Mouse (Mus musculus) kidney, postnatal 0 days (tissue): Measurements from ENCODE around the gene Dhx32. TPM values are rescaled to one million over a fixed set of nuclear protein-coding genes. Genes with fewer than 3 reads are reported as not detected.

Experiments used
- ATAC-seq: fragments of 200-750 bp; cut with Nextera tagmentation; replicated peaks from 2 replicates; pipeline ENCODE4 v1.8.0; 2017; ENCODE audit warnings: low read depth, moderate number of reproducible peaks, moderate TSS enrichment, moderate library complexity; ENCODE audit not compliant: low FRiP score
- DNase-seq: peaks from one replicate; pipeline ENCODE4 v3.0.0-alpha.2; 2016; ENCODE audit warnings: low spot score
- H3K27ac ChIP-seq: fragments of 300-500 bp; sonication (generic); 2 replicates; pipeline ENCODE4 v1.5.1; 2014; ENCODE audit warnings: mild to moderate bottlenecking
- H3K27me3 ChIP-seq: fragments of 300-500 bp; sonication (generic); 2 replicates; pipeline ENCODE4 v1.6.1; 2014; ENCODE audit warnings: low read length, mixed read lengths; ENCODE audit not compliant: insufficient read depth
- H3K36me3 ChIP-seq: fragments of 300-500 bp; sonication (generic); 2 replicates; pipeline ENCODE4 v1.6.1; 2014; ENCODE audit warnings: low read length, mixed read lengths; ENCODE audit not compliant: insufficient read depth
- H3K4me1 ChIP-seq: fragments of 300-500 bp; sonication (generic); replicated peaks from 2 replicates; pipeline ENCODE4 v1.6.1; 2014; ENCODE audit warnings: antibody characterized with exemption, low read length, mixed read lengths; ENCODE audit not compliant: insufficient read depth
- H3K4me2 ChIP-seq: fragments of 300-500 bp; sonication (generic); 2 replicates; pipeline ENCODE4 v1.6.1; 2014; ENCODE audit warnings: mild to moderate bottlenecking, low read length, moderate library complexity, mixed read lengths
- H3K4me3 ChIP-seq: fragments of 300-500 bp; sonication (generic); replicated peaks from 2 replicates; pipeline ENCODE4 v1.5.1; 2014; ENCODE audit warnings: low read depth, low read length
- H3K9ac ChIP-seq: fragments of 300-500 bp; sonication (generic); 2 replicates; pipeline ENCODE4 v1.6.1; 2014; ENCODE audit warnings: low read depth, low read length
- H3K9me3 ChIP-seq: fragments of 300-500 bp; sonication (generic); replicated peaks from 2 replicates; pipeline ENCODE4 v1.6.1; 2016; ENCODE audit warnings: low read length, inconsistent platforms, mixed read lengths
- CTCF ChIP-seq: IDR thresholded peaks from 2 replicates; pipeline ENCODE4 v1.5.1; 2016; ENCODE audit warnings: antibody characterized with exemption, low read depth, mild to moderate bottlenecking, moderate library complexity
- WGBS: fragments of 180-500 bp; shearing (Covaris S2); extraction: QIAGEN DNeasy Blood & Tissue Kit; methylation state at CpG from one replicate; pipeline ENCODE4 v1.1.7; 2014; 5-methylcytosine and 5-hydroxymethylcytosine counted together
- polyA plus RNA-seq: library from polyadenylated mRNA; unstranded; fragments of >200 nt; fragmentation: Nextera tagmentation; extraction: Ambion mirVana; gene quantifications from 2 replicates; pipeline ENCODE4 v1.2.1, GENCODE M21; 2015

Gene Dhx32
- polyA plus RNA-seq, 1 experiment from 2014 or later: 19.9 TPM

DNA sequence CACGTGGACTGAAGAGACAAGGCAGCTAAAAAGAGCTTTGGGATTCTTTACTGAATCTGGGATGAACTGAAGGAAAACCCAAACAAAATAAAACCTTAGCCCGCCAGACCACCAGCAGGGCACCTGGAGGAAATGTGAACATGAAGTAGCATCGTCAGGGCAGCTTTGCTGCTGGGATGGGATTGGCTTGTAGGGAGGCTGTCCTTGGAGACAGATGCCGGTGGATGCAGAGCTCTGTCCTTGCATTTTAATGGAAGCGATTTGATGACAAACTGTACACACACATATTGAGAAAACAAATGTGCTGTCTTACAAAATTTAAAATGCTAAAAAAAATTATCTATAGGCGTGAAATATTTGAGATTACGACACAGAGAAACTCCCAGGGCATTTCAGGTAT, 30.4 kb upstream of the Dhx32 start:
- no peak for ATAC-seq

DNA sequence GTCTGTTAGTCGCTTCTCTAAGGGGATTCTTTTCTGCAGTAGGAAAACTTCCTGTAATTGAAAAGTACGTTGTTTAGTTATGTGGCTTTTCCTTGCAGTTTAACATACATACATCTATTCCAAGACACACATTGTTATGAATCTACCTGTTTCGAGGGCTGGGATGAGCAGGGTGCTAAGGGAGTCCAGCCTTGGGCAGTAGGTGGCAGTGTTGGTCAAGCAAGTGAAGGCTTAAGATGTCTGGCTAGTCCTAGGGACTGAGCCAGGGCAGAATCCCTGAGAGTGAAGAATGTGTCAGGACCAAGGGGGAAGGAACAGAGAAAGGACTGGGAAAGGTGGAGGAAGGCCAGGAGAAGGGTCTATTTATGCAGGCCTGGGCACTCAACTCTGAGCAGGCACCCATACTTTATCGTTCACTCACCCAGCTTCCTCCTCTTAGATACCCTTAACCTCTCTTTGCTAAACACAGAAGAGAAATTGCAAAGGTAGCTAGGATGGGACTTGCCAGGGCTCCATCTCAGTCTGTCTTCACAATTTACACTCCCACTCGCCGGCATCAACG, 23.2 kb upstream of the Dhx32 start:
- Histone ChIP-seq H3K4me3 (no peak overlapping the region), H3K27ac (no peak overlapping the region), H3K4me1 (no peaks in the 10 kb centered on the region), H3K27me3 (no peaks in the 10 kb centered on the region), H3K9ac (no peak overlapping the region), H3K9me3 (no peaks in the 10 kb centered on the region), H3K4me2 (no peak overlapping the region), H3K36me3 (no peaks in the 10 kb centered on the region)
- TF ChIP-seq CTCF: peak; percentile 89
- DNase-seq: peak; percentile 85
- ATAC-seq: no peak; the same call in 1 of the 2 replicates
- WGBS: 53% methylated on average over 7 of the region's 7 CpGs

More for the DNA sequence above, 30.4 kb upstream of the Dhx32 start:
- H3K4me1 ChIP-seq: no peaks in the 10 kb centered on the region
- no peaks in the 10 kb centered on the region for H3K36me3 ChIP-seq
- no peak overlapping the region for H3K4me2 ChIP-seq
- DNase-seq: no peak
- no peak overlapping the region for H3K9ac ChIP-seq
- 62% methylated on average over 7 of the region's 7 CpGs for WGBS
- TF ChIP-seq CTCF: no peak
- no peaks in the 10 kb centered on the region for H3K27me3 ChIP-seq
- no peaks in the 10 kb centered on the region for H3K9me3 ChIP-seq
- no peak overlapping the region for H3K27ac ChIP-seq
- no peak overlapping the region for H3K4me3 ChIP-seq

DNA sequence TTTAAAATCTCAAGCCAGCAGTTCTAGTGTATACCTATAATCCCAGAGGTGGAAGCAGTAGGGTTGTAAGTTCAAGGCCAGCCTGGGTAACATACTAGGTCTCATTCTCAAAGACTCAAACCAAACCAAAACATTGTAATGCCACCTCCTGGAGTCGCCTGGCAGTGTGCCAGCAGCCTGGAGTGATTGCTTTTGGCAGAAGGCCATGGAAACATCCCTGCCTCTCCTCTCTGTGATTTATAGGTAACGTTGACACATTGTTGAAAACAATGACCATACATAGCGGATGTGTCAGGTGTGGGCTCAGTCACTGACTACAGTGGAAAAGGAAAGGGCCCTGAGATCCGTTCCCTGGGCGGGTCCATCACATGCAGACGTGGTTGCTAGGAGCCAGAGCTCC, 19.3 kb upstream of the Dhx32 start:
- Histone ChIP-seq H3K9me3 (no peaks in the 10 kb centered on the region), H3K27me3 (no peaks in the 10 kb centered on the region), H3K4me2 (no peak overlapping the region), H3K9ac (no peak overlapping the region), H3K4me3 (no peak overlapping the region), H3K36me3 (no peaks in the 10 kb centered on the region), H3K4me1 (no peaks in the 10 kb centered on the region), H3K27ac (no peak overlapping the region)
- TF ChIP-seq CTCF: no peak
- 35% methylated on average over 6 of the region's 6 CpGs for WGBS
- no peak for DNase-seq
- no peak for ATAC-seq

DNA sequence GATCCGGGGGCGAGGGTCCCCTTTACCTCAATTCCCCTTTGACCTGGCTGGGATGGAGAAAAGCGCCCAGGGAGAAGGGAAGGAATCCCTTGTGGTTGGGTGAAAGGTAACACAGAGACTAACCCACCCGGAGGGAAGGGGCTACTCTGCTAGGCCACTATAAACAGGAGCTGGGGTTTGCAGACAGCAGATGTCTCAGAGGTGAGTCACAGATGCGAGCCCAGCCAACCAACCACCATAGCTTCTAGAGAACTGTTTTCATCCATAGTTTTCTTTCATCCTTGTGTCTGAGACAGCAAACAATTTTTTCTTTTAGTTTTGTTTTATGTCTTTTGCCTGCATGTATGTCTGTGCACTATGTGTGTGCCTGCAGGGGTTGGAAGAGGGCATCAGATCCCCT, 17.4 kb upstream of the Dhx32 start:
- TF ChIP-seq CTCF: no peak
- no peak overlapping the region for H3K4me3 ChIP-seq
- no peak for ATAC-seq
- no peaks in the 10 kb centered on the region for H3K4me1 ChIP-seq
- no peak overlapping the region for H3K27ac ChIP-seq
- 79% methylated on average over 5 of the region's 5 CpGs for WGBS
- no peaks in the 10 kb centered on the region for H3K27me3 ChIP-seq
- no peak overlapping the region for H3K9ac ChIP-seq
- no peaks in the 10 kb centered on the region for H3K9me3 ChIP-seq
- H3K4me2 ChIP-seq: no peak overlapping the region
- no peak for DNase-seq
- no peaks in the 10 kb centered on the region for H3K36me3 ChIP-seq

DNA sequence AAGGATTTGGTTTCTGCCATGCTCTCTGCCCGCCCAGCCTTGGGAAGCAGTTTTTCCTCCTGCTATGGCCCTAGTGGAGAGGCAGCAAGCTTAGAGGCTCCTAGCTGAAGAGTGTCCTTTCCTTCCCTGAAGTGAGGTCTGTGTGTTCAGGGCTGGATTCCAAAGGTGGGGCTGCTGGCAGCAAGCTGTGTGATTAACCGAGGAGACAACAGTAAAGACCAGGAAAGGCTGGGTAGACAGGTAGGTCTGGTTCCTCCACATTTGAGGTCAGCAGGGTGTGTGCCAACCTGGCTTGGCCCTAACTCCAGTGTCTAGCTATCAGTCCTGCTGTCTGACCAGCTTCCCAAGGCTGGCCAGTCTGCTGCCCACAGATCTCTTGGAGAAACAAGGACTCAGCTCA, 12.2 kb upstream of the Dhx32 start:
- no peak overlapping the region for H3K27ac ChIP-seq

DNA sequence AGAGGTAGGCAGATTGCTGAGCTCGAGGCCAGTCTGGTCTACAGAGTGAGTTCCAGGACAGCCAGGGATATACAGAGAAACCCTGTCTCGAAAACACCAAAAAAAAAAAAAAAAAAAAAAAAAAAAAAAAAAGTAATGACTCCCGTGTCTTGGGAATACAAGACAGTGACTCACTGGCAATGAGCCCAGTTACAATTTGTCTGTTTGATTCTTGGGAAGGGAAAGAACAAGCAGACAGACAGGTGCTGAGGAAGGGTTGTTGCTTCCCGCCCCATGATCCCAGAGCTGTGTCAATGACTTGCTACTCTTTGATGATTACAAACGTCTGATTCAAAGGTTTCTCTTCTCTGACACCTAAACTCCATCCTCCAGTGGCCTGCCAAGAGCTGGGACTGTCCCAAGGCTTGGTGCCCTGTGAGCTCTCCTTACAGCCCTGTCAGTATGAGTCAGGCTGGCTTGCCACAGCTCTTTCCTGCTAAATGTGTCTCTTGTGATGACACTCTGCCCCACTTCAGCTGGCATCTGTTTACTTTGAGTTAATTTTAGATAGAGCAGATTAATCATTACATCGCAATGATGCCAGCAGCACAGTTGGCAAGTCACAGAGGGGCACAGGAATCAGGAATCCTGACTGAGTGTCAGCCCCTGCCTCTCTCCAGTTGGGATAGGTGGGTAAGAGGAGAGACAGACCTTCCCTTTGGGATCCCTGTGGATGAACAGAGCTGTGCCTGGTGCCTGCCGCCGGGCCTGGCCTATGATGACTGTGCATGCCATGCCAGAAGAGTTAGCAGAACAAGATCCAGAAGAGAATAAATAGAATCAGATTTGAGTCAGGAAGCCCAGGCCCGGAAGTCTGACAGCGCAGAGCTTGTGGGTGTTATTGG, 11.0 kb upstream of the Dhx32 start:
- 56% methylated on average over 10 of the region's 10 CpGs for WGBS

More for the DNA sequence above, 12.2 kb upstream of the Dhx32 start:
- H3K4me3 ChIP-seq: no peak overlapping the region
- 80% methylated on average over 2 of the region's 2 CpGs for WGBS
- DNase-seq (no peak), ATAC-seq (no peak)
- no peak overlapping the region for H3K4me2 ChIP-seq
- no peak for TF ChIP-seq CTCF
- H3K4me1 ChIP-seq: no peaks in the 10 kb centered on the region
- H3K36me3 ChIP-seq: no peaks in the 10 kb centered on the region
- no peaks in the 10 kb centered on the region for H3K27me3 ChIP-seq
- no peaks in the 10 kb centered on the region for H3K9me3 ChIP-seq
- H3K9ac ChIP-seq: no peak overlapping the region

More for the DNA sequence above, 11.0 kb upstream of the Dhx32 start:
- no peak for TF ChIP-seq CTCF
- Histone ChIP-seq H3K4me2 (no peak overlapping the region), H3K4me1 (no peaks in the 10 kb centered on the region), H3K9me3 (no peaks in the 10 kb centered on the region), H3K27ac (peak overlapping the region; percentile 54; the same call in 1 of the 2 replicates), H3K4me3 (no peak overlapping the region), H3K36me3 (no peaks in the 10 kb centered on the region), H3K27me3 (no peaks in the 10 kb centered on the region), H3K9ac (no peak overlapping the region)
- peak; percentile 82 for ATAC-seq
- peak; percentile 20 for DNase-seq
